Mouse (Mus musculus) thymus, postnatal 0 days (tissue): ENCODE measurements around the gene Sgms1. TPM values are rescaled to one million over a fixed set of nuclear protein-coding genes. Genes with fewer than 3 reads are reported as not detected.
"Not testable (repeated sequence)": the region's sequence is repeated elsewhere in the genome, so short reads cannot be mapped to it uniquely, and the experiment has no call there.

ENCODE experiments used
- DNase-seq: peaks from one replicate; pipeline ENCODE4 v3.0.0-alpha.2; 2015; ENCODE audit warnings: low spot score
- polyA plus RNA-seq: library from polyadenylated mRNA; unstranded; fragments of >200 nt; fragmentation: Nextera tagmentation; extraction: Ambion mirVana; gene quantifications from 2 replicates; pipeline ENCODE4 v1.2.1, GENCODE M21; 2015

Gene Sgms1
- polyA plus RNA-seq, 1 experiment from 2014 or later: 5.3 TPM

DNA sequence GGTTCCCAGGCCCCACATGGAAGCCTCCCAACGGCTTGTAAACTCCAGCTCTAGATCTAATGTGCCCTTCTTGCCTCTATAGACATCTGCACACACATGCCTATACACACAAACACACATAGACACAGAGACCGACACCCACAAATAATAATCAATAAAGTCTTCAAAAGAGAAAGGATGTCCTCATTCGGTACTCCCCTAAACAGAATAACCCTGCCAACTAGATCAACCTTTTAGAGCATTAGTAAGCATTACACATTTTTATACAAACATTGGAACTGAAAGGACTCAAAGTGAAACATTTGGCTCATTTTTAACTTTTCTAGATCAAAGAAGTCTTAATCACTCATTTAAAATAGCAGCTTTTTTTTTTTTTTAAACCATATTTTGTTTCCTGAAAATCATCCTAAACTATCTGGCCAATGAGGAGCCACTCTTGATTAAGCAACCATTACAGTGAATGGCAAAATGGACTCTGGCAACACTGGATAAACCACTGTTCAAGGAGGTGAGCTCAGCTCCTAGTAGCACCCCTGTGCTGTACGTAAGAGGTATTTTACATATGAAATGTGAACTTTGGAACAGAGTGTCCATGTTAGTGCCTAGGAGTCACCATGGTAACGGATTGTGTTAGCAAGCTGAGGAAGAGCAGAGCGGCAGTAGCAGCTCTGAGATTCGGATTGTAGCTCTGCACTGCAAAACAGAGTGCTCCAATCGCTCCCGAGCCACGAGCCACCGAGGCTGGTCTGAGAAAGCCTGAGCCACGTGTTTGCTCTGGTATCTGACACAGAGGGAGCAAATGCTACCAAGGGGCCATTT, 30.6 kb downstream of the Sgms1 start:
- DNase-seq: no peak

DNA sequence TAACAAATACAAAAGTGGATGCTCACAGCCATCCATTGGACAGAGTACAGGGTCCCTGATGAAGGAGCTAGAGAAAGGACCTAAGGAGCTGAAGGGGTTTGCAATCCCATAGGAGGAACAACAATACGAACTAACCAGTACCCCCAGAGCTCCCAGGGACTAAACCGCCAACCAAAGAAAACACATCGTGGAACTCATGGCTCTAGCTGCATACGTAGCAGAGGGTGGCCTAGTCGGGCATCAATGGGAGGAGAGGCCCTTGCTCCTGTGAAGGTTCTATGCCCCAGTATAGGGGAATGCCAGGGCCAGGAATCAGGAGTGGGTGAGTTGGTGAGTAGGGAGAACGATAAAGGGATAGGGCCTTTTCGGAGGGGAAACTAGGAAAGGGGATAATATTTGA, 31.5 kb downstream of the Sgms1 start:
- not testable (repeated sequence) for DNase-seq

DNA sequence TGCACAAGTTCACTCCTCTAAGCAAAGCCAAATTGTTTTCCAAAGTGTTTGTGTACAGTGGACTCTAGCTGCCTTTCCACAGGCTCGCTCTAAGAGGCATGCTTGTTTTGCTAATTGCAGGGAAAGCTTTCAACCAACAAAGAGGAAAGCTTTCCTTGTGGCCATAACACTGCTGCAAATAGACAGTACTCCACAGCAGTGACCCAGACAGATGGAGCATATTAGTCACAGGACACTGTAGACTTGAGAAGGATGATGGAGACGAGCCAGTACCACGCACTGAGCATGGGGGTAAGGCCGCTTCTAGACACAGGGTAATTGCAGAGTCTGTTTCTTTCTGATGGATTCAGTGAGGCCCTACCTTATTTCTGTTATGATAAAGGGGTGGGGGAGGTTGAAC, 33.3 kb downstream of the Sgms1 start:
- DNase-seq: no peak

DNA sequence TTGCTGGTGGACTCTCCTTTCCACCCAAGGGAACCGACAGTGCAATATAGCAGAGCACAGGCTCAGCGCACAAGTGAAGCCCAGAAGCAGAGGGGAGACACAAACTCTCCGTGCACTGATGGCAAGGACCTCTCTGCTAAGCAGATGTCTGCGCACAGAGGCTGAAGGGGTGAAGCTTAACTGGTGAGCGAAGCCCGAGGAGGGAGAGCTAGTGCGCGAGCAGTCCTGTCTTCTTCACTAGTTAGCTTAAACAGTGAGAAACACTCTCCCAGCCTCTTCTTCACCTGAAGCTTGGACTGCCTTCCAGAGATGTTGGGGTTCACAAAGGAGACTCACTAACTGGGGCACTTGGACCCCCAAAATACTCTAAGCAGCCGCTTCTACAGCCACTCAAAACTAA, 36.1 kb downstream of the Sgms1 start:
- DNase-seq: no peak

DNA sequence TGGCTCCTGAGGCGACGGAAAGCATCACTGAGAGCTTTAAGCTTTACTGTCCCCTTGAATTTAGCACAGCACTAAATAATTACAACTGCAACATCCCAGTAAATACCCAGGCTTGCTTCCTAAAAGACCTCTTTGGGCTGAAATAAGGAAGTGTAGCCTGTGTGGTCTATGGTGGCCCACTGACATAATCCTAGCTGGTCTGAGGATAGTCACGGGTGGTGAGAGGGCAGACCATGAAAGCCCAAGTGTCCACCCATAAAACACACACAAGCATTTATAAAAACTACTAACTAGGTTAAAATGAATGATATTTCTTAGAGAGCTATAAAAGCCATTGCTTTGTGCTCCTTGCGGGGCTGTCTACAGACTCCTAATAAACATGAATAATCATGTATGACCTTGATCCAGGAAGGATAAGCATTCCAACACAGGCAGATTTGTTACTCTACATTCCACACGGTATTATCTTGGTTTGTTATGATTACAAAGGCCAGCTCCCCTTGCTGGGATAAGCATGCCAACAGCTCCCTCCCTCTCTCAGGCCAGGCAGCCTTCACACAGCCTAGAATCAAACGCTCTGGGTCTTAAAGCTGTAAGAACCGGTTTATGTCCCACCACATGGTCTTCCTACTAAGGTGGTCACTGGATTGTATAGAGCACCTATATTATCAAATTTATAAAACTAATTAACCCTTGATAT, 40.4 kb downstream of the Sgms1 start:
- no peak for DNase-seq

DNA sequence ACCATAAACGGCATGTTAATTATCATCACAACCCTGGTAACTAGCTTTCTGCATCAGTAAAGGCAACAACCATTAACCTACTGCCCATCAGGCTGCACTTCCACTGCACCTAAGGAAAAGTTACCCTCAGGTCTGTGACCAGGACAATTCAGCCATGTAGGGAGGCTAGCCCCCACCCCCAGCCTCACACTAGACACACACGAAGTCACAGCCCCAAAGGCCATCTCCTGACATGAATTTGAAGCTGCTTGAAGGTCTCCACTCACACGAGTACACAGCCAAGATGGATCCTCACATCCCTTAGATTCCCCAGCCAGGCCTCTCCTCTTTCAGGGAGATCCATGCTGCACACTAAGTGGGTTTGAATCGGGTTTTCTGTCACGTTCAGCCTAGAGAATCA, 42.0 kb downstream of the Sgms1 start:
- no peak for DNase-seq

DNA sequence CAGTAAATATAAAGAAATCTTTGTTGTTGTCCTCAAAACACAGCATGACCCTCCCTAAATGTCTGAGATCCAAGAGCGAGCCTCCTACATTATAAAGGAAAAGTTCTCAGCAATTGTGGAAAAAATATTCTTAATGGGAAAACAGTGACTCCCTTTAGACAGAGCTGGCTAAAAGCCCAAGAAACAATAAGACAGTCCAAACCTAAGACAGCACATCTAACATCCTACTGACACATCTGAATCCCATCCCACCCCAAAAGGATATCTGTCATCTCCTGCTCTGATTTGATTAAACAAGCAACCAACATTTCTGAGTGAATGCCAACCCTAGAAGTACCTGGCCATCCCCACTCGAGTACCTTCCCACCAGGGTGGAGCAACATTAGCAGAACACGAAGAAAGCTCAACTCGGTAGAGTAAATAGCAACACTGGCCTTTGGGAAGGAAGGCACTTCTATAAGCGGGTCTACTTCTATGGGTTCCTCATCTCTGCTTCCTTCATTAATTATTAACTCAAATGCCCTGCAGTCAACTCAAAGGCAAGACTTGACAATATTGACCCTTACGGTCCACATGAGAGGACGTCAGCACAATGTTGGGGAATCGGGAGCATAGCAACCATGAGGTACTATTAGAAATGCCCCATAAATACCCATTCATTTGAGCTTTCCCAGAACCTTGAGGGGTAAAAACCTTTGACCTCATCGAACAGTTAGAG, 42.7 kb downstream of the Sgms1 start:
- DNase-seq: no peak

DNA sequence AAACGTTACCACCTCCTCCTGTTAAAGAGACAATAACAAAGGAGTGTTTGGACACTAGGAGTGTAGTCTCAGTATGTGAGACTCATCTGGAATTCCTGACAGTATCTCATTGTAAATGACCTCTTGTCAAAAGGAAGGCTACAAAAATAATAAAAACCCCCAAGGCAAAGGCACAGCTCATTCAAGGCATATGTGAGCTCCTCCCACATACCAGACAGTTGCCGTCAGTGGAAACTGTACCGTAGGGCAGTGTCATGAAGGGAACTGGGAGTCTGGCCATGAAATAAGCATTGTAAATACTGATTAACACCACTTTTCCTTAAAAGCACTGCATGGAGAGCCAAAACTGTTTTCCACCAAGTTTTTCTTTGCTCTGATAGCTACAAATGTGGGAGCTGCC, 43.3 kb downstream of the Sgms1 start:
- DNase-seq: no peak

DNA sequence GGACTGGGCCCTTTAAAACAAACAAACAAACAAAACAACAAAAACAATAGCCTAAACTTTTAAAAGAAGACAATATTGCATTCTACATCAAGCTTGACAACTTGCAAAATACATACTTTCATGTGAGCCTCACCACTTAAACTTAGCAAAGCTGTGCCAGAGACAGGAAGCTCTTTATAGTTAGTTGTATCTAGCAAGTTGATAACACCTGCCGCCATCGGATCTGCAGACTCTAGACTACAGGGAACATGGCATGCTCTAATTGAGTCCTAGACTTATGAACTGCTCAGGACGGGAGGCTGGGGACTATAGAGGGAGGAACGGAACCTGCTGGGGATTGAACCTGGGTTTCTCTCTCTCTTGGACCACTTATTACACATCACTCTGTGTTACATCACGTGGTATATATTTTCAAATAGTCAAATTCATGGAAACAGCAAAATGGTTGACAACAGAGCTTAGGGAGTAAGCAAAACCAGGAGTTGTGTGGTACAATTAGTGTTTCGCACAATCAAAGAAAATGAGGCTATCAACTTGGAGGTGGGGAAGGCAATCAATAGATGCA, 44.3 kb downstream of the Sgms1 start:
- peak; percentile 68 for DNase-seq

DNA sequence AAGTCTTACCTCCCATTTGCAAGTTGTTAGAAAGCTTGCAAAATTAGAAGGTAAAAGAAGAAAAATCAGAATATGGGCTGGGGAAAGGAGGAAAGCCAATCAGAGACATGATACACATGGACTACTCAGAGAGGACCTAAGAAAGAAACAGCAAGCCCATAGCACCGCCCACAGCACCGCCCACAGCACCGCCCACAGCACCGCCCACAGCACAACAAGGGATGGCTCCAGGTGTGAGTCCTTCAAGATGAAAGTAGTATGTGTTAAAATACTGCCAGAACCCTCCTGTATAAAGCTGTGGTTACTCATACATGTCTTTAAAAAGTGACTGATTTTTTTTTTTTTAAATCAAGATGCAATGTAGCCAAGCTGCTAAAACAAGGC, 44.8 kb downstream of the Sgms1 start:
- DNase-seq: peak; percentile 69

DNA sequence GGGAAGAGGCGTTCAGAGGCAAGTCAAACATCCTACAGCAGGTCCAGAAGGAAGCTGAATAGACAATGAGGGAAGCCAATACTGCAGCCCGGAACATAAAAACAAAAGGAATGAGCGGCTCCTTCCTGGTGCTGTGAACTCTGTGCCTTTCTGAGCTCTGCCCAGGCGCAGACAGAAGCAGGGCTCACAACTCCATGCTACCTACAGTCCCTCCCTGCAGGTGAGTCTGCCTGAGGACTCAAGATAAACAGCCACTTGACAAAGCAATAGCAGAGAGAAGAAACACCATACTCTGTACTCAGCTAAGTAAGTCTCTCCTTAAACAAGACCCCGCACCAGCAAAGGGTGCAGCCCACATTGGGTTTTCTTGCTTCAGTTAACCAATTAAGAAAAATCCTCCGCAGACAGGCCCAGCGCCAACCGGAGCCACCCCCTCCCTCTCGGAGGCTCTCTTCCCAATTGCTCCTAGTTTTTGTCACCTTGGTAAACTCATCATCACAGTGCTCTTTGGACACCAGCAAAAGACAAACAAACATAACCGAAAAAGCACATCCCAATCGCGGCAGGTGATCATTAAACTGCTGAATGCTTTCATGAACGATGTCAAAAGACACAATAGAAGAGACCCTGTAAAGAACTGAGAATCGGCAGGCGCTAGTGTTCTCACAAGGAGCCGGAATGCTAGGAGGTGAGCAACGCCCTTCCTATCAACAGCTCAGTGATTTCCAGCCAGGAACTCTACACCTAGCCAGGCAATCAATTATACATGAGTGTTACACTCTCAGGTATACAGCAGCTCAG, 45.4 kb downstream of the Sgms1 start:
- DNase-seq: no peak

DNA sequence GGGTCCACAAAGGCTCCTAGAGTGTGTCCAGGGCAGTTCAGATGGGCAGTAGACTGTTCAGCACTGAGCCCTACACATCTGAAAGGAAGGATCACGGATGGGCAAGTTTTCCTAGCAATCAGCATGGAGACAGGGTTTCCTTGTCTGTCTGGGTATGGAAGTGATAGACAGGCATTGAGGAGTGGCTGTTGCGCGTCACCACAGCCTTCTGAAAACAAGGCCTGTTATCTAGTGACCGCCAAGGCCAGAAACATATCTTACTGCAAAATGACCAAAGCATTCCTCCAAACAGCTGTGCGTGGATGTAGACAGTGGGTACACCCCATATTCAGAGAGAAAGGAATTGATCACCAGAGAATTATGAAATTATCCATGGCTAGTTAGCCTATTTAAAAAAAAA, 47.1 kb downstream of the Sgms1 start:
- no peak for DNase-seq

DNA sequence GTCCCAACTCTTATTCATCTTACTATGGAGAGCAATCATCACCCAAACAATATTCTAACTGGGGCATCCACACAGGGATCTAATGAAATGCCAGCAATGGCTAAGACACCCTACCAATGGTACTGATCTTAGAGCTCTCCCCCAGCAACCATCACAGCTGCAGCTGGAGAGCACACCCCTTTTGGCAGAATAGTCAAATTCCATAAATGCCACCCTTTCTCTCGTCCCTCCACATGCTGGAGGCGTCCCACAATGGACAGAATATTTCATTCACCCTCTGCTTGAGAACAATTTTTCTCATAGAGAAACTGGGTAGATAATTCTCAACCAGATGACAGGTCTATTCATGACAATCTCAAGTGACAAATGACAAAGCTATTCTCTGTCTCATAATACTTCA, 48.4 kb downstream of the Sgms1 start:
- DNase-seq: no peak

DNA sequence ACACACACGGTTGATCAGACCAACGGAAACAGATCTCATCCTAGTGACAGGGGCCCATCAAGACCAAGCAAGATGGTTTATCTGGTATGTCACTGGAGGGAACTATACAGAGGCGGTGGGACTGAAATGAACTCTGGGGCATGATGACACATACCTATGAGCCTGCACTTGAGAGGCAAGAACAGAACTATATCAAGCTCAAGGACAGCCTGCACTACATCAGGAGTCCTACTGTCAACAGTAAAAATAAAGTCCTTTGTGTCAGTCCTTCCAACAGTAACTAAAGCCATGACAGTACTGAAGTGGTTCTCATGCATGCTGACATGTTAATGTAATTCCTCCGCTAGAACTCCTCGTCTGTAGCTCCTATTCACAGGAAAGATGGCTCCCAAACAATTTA, 49.3 kb downstream of the Sgms1 start:
- DNase-seq: no peak

DNA sequence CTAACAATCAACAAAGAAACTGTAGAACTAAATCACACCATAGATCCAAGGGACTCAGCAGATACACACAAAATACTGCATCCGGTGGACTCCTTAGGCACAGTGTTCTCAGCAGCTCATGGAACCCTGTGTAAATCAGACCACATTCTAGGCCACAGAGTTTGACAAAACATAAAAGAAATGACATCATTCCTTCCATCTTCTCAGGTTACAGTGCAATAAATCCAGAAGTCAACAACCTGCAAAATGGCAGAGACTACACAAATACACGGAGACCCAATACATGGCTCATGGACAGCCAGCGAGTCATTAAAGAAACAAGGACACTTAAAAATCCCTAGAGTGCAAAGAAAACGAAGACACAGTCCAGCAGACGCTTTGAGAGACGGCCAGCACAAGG, 51.8 kb downstream of the Sgms1 start:
- DNase-seq: no peak

DNA sequence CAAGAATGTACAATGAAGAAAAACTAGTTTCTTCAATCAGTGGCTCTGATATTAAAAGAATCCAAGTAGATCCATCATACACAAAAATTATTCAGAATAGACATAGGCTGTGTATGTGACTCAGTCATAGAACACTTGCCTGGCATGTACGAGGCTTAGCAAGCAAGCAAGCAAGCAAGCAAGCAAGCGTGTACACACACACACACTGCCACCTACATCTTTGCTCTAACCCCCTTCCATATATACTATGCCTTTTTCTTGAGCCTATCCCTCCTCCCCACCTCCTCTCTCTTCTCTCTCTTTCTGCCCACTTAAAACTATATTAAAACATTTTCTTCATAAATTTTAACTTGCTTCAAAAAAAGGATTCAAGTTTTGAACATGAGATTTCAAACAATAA, 54.8 kb downstream of the Sgms1 start:
- DNase-seq: no peak

DNA sequence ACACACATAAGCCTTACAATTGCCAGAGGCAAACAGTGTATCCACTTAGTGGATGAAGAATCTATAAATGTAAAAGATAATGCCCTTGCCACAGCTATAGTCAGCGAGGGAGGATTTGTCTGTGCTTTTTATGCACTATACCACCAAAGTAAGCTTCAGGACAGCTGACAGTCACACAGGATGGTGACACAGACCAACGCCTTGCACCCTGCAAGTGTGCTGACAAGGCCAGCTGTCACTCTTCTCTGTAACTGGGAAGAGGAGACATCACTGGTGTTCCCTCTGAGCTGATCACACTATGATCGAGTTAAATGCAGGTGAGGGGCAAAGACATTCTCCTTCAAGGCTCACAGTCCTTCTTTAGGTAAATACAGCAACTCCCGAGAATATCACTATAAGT, 56.0 kb downstream of the Sgms1 start:
- DNase-seq: no peak

DNA sequence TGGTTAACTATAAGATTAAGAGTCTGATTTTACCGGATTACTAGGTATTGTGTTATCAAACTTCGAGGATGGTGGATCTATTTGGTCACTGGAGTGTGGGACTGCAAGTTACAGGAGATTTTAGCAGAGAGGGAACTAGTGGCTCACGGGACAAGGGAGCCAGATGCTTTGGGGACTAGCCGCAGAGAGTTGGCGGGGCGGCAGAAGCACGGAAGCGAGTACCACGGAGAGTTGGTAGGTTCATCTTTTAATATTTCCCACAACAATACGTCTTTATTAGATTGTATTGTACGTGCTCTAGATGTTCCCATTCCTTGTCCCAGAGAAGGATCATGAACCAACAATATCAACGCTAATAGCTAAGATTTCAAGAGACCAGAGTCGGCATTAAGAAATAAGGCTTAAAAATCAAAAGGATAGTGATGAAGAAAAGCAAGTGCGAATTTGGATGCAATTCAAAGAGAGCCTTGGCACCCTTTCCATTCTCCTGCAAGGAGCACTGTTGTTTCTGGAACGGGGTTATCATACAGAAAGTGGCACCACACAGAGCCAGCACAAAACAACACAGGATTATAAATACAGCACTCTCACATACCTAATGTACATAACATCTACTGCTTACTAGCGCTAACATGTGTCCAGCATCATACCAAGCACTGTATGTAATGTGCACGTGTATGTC, 56.6 kb downstream of the Sgms1 start:
- DNase-seq: no peak

DNA sequence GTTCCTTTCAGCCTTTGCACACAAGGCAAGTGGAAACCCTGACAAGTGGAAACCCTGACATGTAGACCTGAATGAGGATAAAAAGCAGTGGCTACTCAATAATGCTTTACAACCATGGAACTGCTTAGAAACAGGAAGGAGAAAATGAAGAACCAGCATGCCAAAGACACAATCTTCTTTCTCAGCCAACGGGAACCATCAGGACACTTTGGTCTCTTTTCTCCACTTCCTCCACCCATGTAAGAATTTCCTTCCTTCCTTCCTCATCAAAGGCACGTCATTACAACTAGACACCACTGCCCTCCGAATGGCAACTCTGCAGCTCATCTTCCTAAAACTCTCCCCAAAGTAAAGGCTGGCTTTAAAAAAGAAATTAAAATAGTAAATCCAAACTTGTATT, 59.3 kb downstream of the Sgms1 start:
- no peak for DNase-seq

DNA sequence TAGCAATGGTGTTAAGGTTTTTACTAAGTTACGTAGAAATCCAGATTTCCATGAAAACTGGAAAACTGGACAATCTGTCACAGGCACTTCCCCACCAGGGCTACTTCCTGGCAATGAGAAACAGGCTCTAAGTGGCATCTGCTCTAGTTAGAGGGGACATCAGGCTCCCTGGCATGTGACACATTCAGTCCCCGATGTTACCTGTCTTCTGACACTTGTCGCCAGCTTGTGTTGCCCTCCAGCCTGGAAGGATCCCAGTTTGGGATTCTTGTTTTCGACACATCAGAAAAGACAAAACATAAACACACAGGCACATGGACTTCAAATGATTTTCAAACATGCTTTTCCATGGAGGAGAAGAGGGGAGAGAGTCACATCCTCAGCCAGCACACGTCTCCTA, 60.0 kb downstream of the Sgms1 start:
- no peak for DNase-seq
